Mouse (Mus musculus) ES-E14 (cell line): ENCODE data around the gene Hscb.

Source experiments
- CHD2 ChIP-seq: IDR thresholded peaks from 2 replicates; pipeline ENCODE4 v1.6.1; 2014; ENCODE audit warnings: mild to moderate bottlenecking, low read depth, low read length, inconsistent platforms
- HCFC1 ChIP-seq: IDR thresholded peaks from 2 replicates; pipeline ENCODE4 v1.6.1; 2012; ENCODE audit warnings: low read length, inconsistent platforms, borderline replicate concordance; ENCODE audit not compliant: insufficient read depth
- MAFK ChIP-seq: IDR thresholded peaks from 2 replicates; pipeline ENCODE4 v1.6.1; 2014; ENCODE audit warnings: mild to moderate bottlenecking, low read depth, low read length, inconsistent platforms; ENCODE audit not compliant: insufficient read depth
- ZC3H11A ChIP-seq: IDR thresholded peaks from 2 replicates; pipeline ENCODE4 v1.6.1; 2012; ENCODE audit warnings: low read depth, mild to moderate bottlenecking, inconsistent platforms, low read length, borderline replicate concordance
- ZNF384 ChIP-seq: IDR thresholded peaks from 2 replicates; pipeline ENCODE4 v1.6.1; 2012; ENCODE audit warnings: low read depth, low read length, inconsistent platforms

GRCm38 (mm10) chr5:110779276-110779997 lies 60.1 kb downstream of the Hscb start:
- TF ChIP-seq CHD2 = no peak
- no peak for TF ChIP-seq ZC3H11A
- TF ChIP-seq ZNF384 = no peak; the same call in 1 of the 2 replicates
- no peak for TF ChIP-seq MAFK
- TF ChIP-seq HCFC1 = no peak
